Mouse (Mus musculus) testis, adult 2 months (tissue): ENCODE measurements around the gene 0610010K14Rik.

Experiments
- CTCF ChIP-seq: fragments of 200-500 bp; IDR thresholded peaks from 2 replicates; pipeline ENCODE4 v1.5.1; 2012; ENCODE audit warnings: low read depth, mild to moderate bottlenecking, inconsistent platforms, low read length, moderate library complexity; ENCODE audit not compliant: control insufficient read depth, insufficient read depth, insufficient replicate concordance
- POLR2A ChIP-seq: fragments of 200-500 bp; IDR thresholded peaks from 2 replicates; pipeline ENCODE4 v1.6.1; 2012; ENCODE audit warnings: low read depth, mild to moderate bottlenecking, inconsistent platforms, low read length, moderate library complexity; ENCODE audit not compliant: control insufficient read depth

GRCm38 (mm10) chr11:70198332-70198731 is 39.4 kb downstream of the 0610010K14Rik start:
- no peak for TF ChIP-seq CTCF
- TF ChIP-seq POLR2A: no peak
